Mouse (Mus musculus) embryo, embryonic 11 days (tissue): ENCODE results near the gene Tmpo.

Source experiments
- DNase-seq: peaks from one replicate; pipeline ENCODE4 v3.0.0-alpha.2; 2015

Gene Tmpo

DNA sequence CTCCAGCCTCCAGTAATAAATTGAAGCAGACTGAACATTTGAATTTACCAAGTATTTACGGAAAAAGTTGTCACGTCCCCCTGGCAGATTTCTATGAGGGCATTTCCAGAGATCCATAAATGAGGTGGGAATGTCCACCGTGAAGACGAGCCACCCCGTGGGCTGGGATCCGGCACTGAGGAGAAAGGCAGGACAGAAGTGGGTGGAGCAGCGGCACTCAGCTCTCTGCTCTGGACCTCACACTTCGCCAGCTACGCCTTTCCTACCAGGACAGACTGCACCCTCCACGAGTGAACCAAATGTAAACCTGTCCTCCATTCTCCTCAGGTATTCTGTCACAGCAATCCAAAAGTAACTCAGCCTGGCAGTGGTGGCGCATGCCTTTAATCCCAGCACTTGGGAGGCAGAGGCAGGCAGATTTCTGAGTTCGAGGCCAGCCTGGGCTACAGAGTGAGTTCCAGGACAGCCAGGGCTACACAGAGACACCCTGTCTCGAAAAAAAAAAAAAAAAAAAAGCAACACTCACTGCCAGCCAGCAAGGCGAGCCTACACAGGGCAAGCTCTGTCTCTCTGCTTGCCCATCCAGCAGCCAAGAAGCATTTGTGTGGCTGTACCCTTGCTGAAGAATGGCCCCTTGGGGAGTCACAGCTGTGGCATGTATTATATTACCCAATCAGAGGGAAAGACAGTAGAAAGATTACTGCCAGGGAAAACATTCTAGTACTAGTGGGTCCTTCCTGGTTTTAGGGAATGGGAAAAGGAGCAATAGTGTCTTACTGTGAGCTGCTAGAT, 78.1 kb downstream of the Tmpo start:
- DNase-seq: no peak

DNA sequence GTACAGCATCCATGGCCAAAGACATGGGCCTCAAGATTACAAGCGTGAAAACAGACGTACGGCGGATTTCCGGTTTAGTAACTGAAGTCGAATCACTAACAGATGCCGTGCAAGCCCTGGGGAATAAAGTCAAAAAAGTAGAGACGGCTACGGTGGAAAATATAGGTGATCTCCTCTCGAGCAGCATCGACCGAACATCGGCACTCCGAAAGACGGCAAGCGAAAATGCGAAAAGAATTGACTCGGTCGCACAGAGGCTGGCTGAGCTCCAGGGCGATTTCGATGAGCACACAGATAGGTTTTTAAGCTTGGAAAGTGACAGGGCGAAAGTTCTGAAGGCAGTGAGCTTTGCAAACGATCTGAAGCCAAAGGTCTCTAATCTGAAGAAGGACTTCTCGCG, 79.2 kb downstream of the Tmpo start:
- no peak for DNase-seq

DNA sequence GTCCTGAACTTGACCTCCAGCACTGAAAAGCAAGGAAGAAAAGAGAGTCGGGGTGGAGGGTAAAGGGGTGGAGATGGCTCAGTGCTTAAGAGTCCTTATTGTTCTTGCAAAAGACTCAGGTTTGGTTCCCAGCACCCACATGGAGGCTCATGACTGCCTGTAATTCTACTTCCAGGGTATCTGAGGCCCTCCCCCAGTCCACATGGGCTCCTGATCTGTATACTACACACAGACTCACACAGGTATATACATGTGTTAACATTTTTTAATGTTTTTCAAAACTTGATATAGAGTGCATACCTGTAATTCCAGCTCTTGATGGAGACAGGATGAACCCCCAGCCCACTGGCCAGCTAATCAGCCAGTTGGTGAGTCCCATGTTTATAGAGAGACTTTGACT, 81.0 kb downstream of the Tmpo start:
- no peak for DNase-seq

DNA sequence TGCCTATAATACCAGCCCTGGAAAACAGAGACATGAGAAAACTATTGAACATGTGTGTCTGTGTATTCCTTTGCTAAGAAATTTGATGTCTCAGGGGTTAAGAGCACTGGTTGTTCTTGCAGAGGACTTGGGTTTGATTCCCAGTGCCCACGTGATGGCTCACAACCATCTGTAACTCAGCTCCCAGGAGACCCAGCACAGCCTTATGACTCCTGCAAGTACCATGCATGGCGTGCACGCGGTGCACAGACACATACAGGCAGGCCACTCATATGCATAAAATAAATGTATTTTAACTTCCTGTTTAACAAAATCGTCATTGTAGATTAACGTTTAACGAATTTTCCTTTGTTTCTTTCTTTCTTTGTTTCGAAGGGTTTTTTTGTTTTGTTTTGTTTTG, 83.1 kb downstream of the Tmpo start:
- no peak for DNase-seq
